Mouse (Mus musculus) heart, adult 2 months (tissue): ENCODE measurements at regions not wholly inside any gene's neighbourhood (a gene's known extent, or its start where the extent isn't known, plus 50 kb on each side); places are given as distances from the start of the nearest gene placed in this dataset.

Experiments
- DNase-seq, 2 experiments: peaks; one replicate each; pipeline ENCODE4 v3.0.0; 2021
- H3K27ac ChIP-seq: fragments of 200-600 bp; 2 replicates; pipeline ENCODE4 v1.8.1; 2022
- H3K27me3 ChIP-seq: fragments of 200-500 bp; 2 replicates; pipeline ENCODE4 v1.6.1; 2012; ENCODE audit warnings: mild to moderate bottlenecking, low read length, inconsistent platforms, mixed read lengths; ENCODE audit not compliant: control insufficient read depth, insufficient read depth
- H3K36me3 ChIP-seq: fragments of 200-500 bp; 2 replicates; pipeline ENCODE4 v1.6.1; 2012; ENCODE audit warnings: low read length, inconsistent platforms; ENCODE audit not compliant: control insufficient read depth, insufficient read depth
- H3K4me1 ChIP-seq: fragments of 200-500 bp; 2 replicates; pipeline ENCODE4 v1.6.1; 2011; ENCODE audit warnings: low read length; ENCODE audit not compliant: control insufficient read depth, insufficient read depth
- H3K4me3 ChIP-seq: fragments of 200-600 bp; 2 replicates; pipeline ENCODE4 v1.8.1; 2022
- H3K79me2 ChIP-seq: fragments of 200-500 bp; replicated peaks from 2 replicates; pipeline ENCODE4 v1.6.1; 2012; ENCODE audit warnings: mild to moderate bottlenecking, inconsistent platforms, low read length, moderate library complexity, mixed read lengths; ENCODE audit not compliant: control insufficient read depth, insufficient read depth
- H3K9ac ChIP-seq: fragments of 200-500 bp; 2 replicates; pipeline ENCODE4 v1.6.1; 2012; ENCODE audit warnings: low read depth, mild to moderate bottlenecking, control low read depth, inconsistent platforms, low read length, mixed read lengths
- CTCF ChIP-seq: fragments of 200-600 bp; IDR thresholded peaks from 2 replicates; pipeline ENCODE4 v1.8.1; 2022; ENCODE audit warnings: antibody characterized with exemption, mild to moderate bottlenecking, moderate library complexity
- EP300 ChIP-seq: fragments of 200-500 bp; IDR thresholded peaks from 2 replicates; pipeline ENCODE4 v1.6.1; 2011; ENCODE audit warnings: low read depth, low read length, control low read depth; ENCODE audit not compliant: insufficient read depth
- POLR2A ChIP-seq: fragments of 200-500 bp; IDR thresholded peaks from 2 replicates; pipeline ENCODE4 v1.6.1; 2011; ENCODE audit warnings: mild to moderate bottlenecking, low read depth, low read length, control low read depth; ENCODE audit not compliant: insufficient read depth
- WGBS: fragments of 180-500 bp; shearing (Covaris S2); methylation state at CpG from one replicate; pipeline ENCODE4 v1.1.7; 2018; 5-methylcytosine and 5-hydroxymethylcytosine counted together
- intact Hi-C: fragments of 180-260 bp; cut with DNase I; formaldehyde crosslinking; loops from one replicate; pipeline ENCODE4 v1.15.1; 2025

GRCm38 (mm10) chr9:87556953-87557394 lies 174.1 kb downstream of the Tbx18 start:
- no peaks in the 10 kb centered on the region for H3K27me3 ChIP-seq
- 44% methylated on average over 8 of the region's 8 CpGs for WGBS
- DNase-seq: no peak
- no peaks in the 10 kb centered on the region for H3K79me2 ChIP-seq
- no peaks in the 10 kb centered on the region for H3K4me1 ChIP-seq
- H3K4me3 ChIP-seq: no peak overlapping the region
- H3K9ac ChIP-seq: no peak overlapping the region
- no peaks in the 10 kb centered on the region for H3K36me3 ChIP-seq
- no peak overlapping the region for H3K27ac ChIP-seq
- TF ChIP-seq CTCF (no peak), POLR2A (no peak), EP300 (no peak)
- intact Hi-C loops: no loop called here

- H3K4me1 ChIP-seq: no peaks in the 10 kb centered on the region
- no peaks in the 10 kb centered on the region for H3K36me3 ChIP-seq
- TF ChIP-seq CTCF (no peak), POLR2A (no peak), EP300 (no peak)
- intact Hi-C loops: no loop called here
- 47% methylated on average over 7 of the region's 7 CpGs for WGBS
- H3K27me3 ChIP-seq: no peaks in the 10 kb centered on the region
- DNase-seq: no peak
- no peak overlapping the region for H3K4me3 ChIP-seq
- no peak overlapping the region for H3K27ac ChIP-seq
- no peak overlapping the region for H3K9ac ChIP-seq
- H3K79me2 ChIP-seq: no peaks in the 10 kb centered on the region
Measured at GRCm38 (mm10) chr9:87556552-87556951, 174.5 kb downstream of the Tbx18 start.

DNA sequence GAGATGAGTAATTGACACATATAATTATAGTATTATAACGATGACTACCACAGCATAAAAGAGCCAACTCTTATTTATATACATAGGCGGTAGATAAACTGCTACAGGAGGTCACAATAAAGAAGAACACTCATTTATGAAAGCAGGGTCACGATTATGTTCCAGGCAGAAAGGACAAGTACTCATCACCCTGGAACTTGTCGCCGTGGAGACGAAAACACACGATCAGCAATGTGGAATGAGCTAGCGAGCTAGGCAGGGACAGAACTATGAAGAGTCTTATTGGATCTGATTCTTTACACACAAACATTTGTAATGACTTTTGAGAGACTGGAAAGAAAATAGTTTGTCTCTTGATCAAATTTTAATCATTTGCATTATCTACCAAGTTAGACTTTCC lies 197.9 kb downstream of the Tbx18 start:
- Histone ChIP-seq H3K27me3 (no peaks in the 10 kb centered on the region), H3K4me1 (no peaks in the 10 kb centered on the region), H3K9ac (no peak overlapping the region), H3K79me2 (no peaks in the 10 kb centered on the region), H3K27ac (no peak overlapping the region), H3K36me3 (no peaks in the 10 kb centered on the region), H3K4me3 (no peak overlapping the region)
- 56% methylated on average over 8 of the region's 8 CpGs for WGBS
- intact Hi-C loops: no loop called here
- DNase-seq: no peak
- TF ChIP-seq CTCF (no peak), EP300 (no peak), POLR2A (no peak)

- no peaks in the 10 kb centered on the region for H3K4me1 ChIP-seq
- 76% methylated on average over 2 of the region's 2 CpGs for WGBS
- H3K27me3 ChIP-seq: no peaks in the 10 kb centered on the region
- H3K9ac ChIP-seq: no peak overlapping the region
- no peak overlapping the region for H3K4me3 ChIP-seq
- no peak overlapping the region for H3K27ac ChIP-seq
- H3K79me2 ChIP-seq: no peaks in the 10 kb centered on the region
- TF ChIP-seq EP300 (no peak), CTCF (no peak), POLR2A (no peak)
- H3K36me3 ChIP-seq: no peaks in the 10 kb centered on the region
- DNase-seq: no peak
- intact Hi-C loops: no loop called here
Measured at GRCm38 (mm10) chr9:87529908-87530307, 201.2 kb downstream of the Tbx18 start.

DNA sequence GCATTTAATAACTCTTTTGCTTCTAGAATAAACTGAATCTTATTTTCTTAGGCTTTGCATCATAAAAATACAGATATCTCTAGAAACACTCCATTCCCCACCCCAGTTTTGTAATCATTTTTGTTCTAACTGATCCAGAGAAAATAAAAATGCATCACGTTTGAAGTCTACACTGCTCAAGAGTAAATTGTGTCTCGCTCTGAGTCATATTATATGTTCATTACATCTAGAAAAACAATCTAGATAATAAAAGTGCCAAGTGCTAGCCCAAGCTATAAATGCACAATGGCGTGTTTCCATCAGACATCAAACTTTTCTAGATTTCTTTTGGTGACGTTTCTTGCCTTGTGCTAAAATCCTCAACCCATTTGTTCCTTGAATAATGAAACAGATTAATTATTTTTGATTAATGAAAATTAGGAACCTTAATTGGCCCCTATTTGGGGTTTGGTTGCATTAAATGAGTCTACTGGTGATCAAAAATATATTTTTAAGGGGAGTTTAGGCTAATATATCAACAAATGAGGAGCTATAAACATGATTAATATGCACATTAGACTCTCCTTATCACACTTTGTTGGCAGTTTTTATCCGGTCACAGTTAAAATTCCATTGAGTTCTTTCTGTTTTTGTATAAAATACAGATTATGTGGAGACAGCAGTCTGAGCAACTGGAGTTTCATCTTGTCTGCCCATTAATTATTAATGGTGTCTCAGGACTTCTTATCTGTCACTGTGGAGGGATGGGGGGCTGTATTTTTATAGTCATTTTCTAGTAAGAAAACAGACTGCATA lies 206.0 kb downstream of the Tbx18 start:
- no peaks in the 10 kb centered on the region for H3K36me3 ChIP-seq
- WGBS: 69% methylated on average over 5 of the region's 5 CpGs
- H3K9ac ChIP-seq: no peak overlapping the region
- H3K4me1 ChIP-seq: no peaks in the 10 kb centered on the region
- H3K27me3 ChIP-seq: no peaks in the 10 kb centered on the region
- H3K79me2 ChIP-seq: no peaks in the 10 kb centered on the region
- intact Hi-C loops: no loop called here
- no peak overlapping the region for H3K4me3 ChIP-seq
- no peak for DNase-seq
- no peak overlapping the region for H3K27ac ChIP-seq
- TF ChIP-seq CTCF (no peak), EP300 (no peak), POLR2A (no peak)

DNA sequence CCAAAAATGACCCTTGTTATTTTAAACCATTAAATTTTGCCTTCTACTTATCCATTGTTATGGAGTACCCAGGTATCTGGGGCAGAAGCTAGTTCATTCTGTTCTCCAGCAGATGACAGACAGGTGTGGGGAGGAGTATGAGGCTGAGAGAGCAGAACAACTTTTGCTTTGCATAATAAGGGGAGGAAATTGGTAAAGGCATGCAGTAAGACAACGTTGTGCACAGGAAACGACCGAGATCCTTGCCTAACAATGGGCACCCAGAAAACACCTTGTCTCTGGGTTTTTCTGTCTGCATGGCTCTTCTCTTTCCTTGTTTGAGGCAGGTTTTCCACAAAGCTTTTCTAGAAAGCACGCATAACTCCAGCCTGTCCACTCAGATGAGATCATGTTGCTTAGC lies 220.4 kb downstream of the Tbx18 start:
- Histone ChIP-seq H3K9ac (no peak overlapping the region), H3K27ac (no peak overlapping the region), H3K79me2 (no peaks in the 10 kb centered on the region), H3K4me3 (no peak overlapping the region), H3K27me3 (no peaks in the 10 kb centered on the region), H3K4me1 (no peaks in the 10 kb centered on the region), H3K36me3 (no peaks in the 10 kb centered on the region)
- WGBS: 50% methylated on average over 4 of the region's 4 CpGs
- intact Hi-C loops: no loop called here
- TF ChIP-seq EP300: no peak
- TF ChIP-seq POLR2A: no peak
- no peak for TF ChIP-seq CTCF
- no peak for DNase-seq
